Mouse (Mus musculus) testis, postnatal 10 days (tissue): ENCODE results near the gene Cobll1.

Source experiments
- DNase-seq: peaks from one replicate; pipeline ENCODE4 v3.0.0; 2021; ENCODE audit warnings: low spot score

Cobll1 gene

GRCm38 (mm10) chr2:65087197-65087596 is 152.0 kb downstream of the Cobll1 start:
- DNase-seq: no peak

GRCm38 (mm10) chr2:65083411-65083810 is 155.8 kb downstream of the Cobll1 start:
- DNase-seq: no peak

GRCm38 (mm10) chr2:65077544-65077943 is 161.7 kb downstream of the Cobll1 start:
- DNase-seq: no peak

GRCm38 (mm10) chr2:65075840-65076239 is 163.4 kb downstream of the Cobll1 start:
- no peak for DNase-seq

GRCm38 (mm10) chr2:65075431-65075830 is 163.8 kb downstream of the Cobll1 start:
- DNase-seq: no peak

- DNase-seq: no peak
These were observed 167.0 kb downstream of the Cobll1 start for GRCm38 (mm10) chr2:65072205-65072604.

- no peak for DNase-seq
These were observed 185.4 kb downstream of the Cobll1 start for GRCm38 (mm10) chr2:65053764-65054163.

GRCm38 (mm10) chr2:65052191-65053012 is 186.8 kb downstream of the Cobll1 start:
- DNase-seq: no peak

GRCm38 (mm10) chr2:65050776-65051175 is 188.4 kb downstream of the Cobll1 start:
- no peak for DNase-seq

GRCm38 (mm10) chr2:65048234-65049017 is 190.8 kb downstream of the Cobll1 start:
- no peak for DNase-seq
